Mouse (Mus musculus): ENCODE data around the gene Mmrn1.

- TF ChIP-seq CTCF (IDR thresholded peaks at IDR 0.05; ENCODE audit: low read depth) (no peak), EP300 (IDR thresholded peaks at IDR 0.05; ENCODE audit: low read depth) (no peak)
These were observed 43.2 kb upstream of the Mmrn1 start for GRCm38 (mm10) chr6:60881534-60881933.

Measured in heart, postnatal 0 days (tissue).